Mouse (Mus musculus) stomach, postnatal 0 days (tissue): ENCODE results near the gene Xylb. TPM values are rescaled to one million over a fixed set of nuclear protein-coding genes. Genes with fewer than 3 reads are reported as not detected.

ENCODE experiments used
- ATAC-seq: fragments of 200-750 bp; cut with Nextera tagmentation; 2 replicates; pipeline ENCODE4 v1.8.0; 2017; ENCODE audit not compliant: low FRiP score, low TSS enrichment
- DNase-seq: peaks from one replicate; pipeline ENCODE4 v3.0.0-alpha.2; 2016; ENCODE audit warnings: low spot score
- H3K27ac ChIP-seq: fragments of 300-500 bp; sonication (generic); replicated peaks from 2 replicates; pipeline ENCODE4 v1.5.1; 2014; ENCODE audit warnings: mild to moderate bottlenecking, control low read depth
- H3K27me3 ChIP-seq: fragments of 300-500 bp; sonication (generic); 2 replicates; pipeline ENCODE4 v1.6.1; 2014; ENCODE audit warnings: low read length; ENCODE audit not compliant: control insufficient read depth, insufficient read depth
- H3K36me3 ChIP-seq: fragments of 300-500 bp; sonication (generic); 2 replicates; pipeline ENCODE4 v1.6.1; 2014; ENCODE audit warnings: low read length, mixed read lengths; ENCODE audit not compliant: control insufficient read depth, insufficient read depth
- H3K4me1 ChIP-seq: fragments of 300-500 bp; sonication (generic); replicated peaks from 2 replicates; pipeline ENCODE4 v1.6.1; 2014; ENCODE audit warnings: antibody characterized with exemption; ENCODE audit not compliant: control insufficient read depth, insufficient read depth
- H3K4me2 ChIP-seq: fragments of 300-500 bp; sonication (generic); replicated peaks from 2 replicates; pipeline ENCODE4 v1.6.1; 2014; ENCODE audit warnings: low read depth, mild to moderate bottlenecking, control low read depth, moderate library complexity
- H3K4me3 ChIP-seq: fragments of 300-500 bp; sonication (generic); 2 replicates; pipeline ENCODE4 v1.5.1; 2014; ENCODE audit warnings: low read depth, low read length, control low read depth
- H3K9ac ChIP-seq: fragments of 300-500 bp; sonication (generic); 2 replicates; pipeline ENCODE4 v1.6.1; 2014; ENCODE audit warnings: mild to moderate bottlenecking, low read length, control low read depth, mixed read lengths
- H3K9me3 ChIP-seq: fragments of 300-500 bp; sonication (generic); 2 replicates; pipeline ENCODE4 v1.6.1; 2016; ENCODE audit warnings: low read length; ENCODE audit not compliant: control insufficient read depth
- CTCF ChIP-seq: IDR thresholded peaks from 2 replicates; pipeline ENCODE4 v1.5.1; 2016; ENCODE audit warnings: antibody characterized with exemption, low read depth, mild to moderate bottlenecking, moderate library complexity
- EP300 ChIP-seq: optimal IDR thresholded peaks from 2 replicates; pipeline ENCODE3; 2016; ENCODE audit warnings: antibody characterized with exemption
- WGBS: fragments of 180-500 bp; shearing (Covaris S2); extraction: QIAGEN DNeasy Blood & Tissue Kit; methylation state at CpG from one replicate; pipeline ENCODE4 v1.1.7; 2014; 5-methylcytosine and 5-hydroxymethylcytosine counted together
- polyA plus RNA-seq: library from polyadenylated mRNA; unstranded; fragments of >200 nt; fragmentation: Nextera tagmentation; extraction: Ambion mirVana; gene quantifications from 2 replicates; pipeline ENCODE4 v1.2.1, GENCODE M21; 2015

The Xylb gene
- polyA plus RNA-seq, 1 experiment from 2014 or later, result 3.2 TPM

GRCm38 (mm10) chr9:119438498-119439000, 81.4 kb downstream of the Xylb start:
- WGBS, result 84% methylated on average over 9 of the region's 9 CpGs
- Histone ChIP-seq H3K9me3 (no peaks in the 10 kb centered on the region), H3K27me3 (no peaks in the 10 kb centered on the region), H3K27ac (no peak overlapping the region), H3K9ac (no peak overlapping the region), H3K36me3 (0 out of 2 replicates have a peak, but pooled peaks cover 8% of the 10 kb centered on the region), H3K4me2 (no peak overlapping the region), H3K4me1 (no peaks in the 10 kb centered on the region), H3K4me3 (no peak overlapping the region)
- DNase-seq, result no peak
- no peak for ATAC-seq
- no peak for TF ChIP-seq EP300
- TF ChIP-seq CTCF, result no peak

Other genes starting within 250 kb of the Xylb start
- 10.7 and 11.2 TPM in 2 replicates for gene Acaa1b, start 200.3 kb upstream of the Xylb start, polyA plus RNA-seq
- gene Gm47289, start 198.2 kb upstream of the Xylb start, polyA plus RNA-seq, result not detected in 2 replicates
- gene Slc22a13, start 148.3 kb upstream of the Xylb start, polyA plus RNA-seq, result 0.07 TPM in 1 of 2 replicates, not detected in the other
- gene Oxsr1, start 35.0 kb upstream of the Xylb start, polyA plus RNA-seq, result 8.7 and 9.7 TPM in 2 replicates
- gene Acaa1a, start 17.7 kb upstream of the Xylb start, polyA plus RNA-seq, result 181 and 193 TPM in 2 replicates
- 40.8 and 41.5 TPM in 2 replicates for gene Myd88, start 16.0 kb upstream of the Xylb start, polyA plus RNA-seq
- gene Slc22a14, start 8.2 kb downstream of the Xylb start, polyA plus RNA-seq, result not detected in 2 replicates
- gene Acvr2b, start 44.7 kb downstream of the Xylb start, polyA plus RNA-seq, result 6.2 and 6.3 TPM in 2 replicates
- gene Exog, start 87.6 kb downstream of the Xylb start, polyA plus RNA-seq, result 8.5 TPM in 2 replicates
- gene Scn5a, start 221.6 kb downstream of the Xylb start, polyA plus RNA-seq, result 0.10 and 0.18 TPM in 2 replicates